Mouse (Mus musculus) spleen, adult 2 months (tissue): ENCODE results near the gene Snx3.

Experiments
- CTCF ChIP-seq: fragments of 200-500 bp; IDR thresholded peaks from 2 replicates; pipeline ENCODE4 v1.5.1; 2011; ENCODE audit warnings: mild to moderate bottlenecking, inconsistent platforms; ENCODE audit not compliant: insufficient read depth, insufficient read length, insufficient replicate concordance; ENCODE audit errors: extremely low read depth
- POLR2A ChIP-seq: fragments of 200-500 bp; IDR thresholded peaks from 2 replicates; pipeline ENCODE4 v1.6.1; 2011; ENCODE audit warnings: low read depth, low read length, inconsistent platforms

DNA sequence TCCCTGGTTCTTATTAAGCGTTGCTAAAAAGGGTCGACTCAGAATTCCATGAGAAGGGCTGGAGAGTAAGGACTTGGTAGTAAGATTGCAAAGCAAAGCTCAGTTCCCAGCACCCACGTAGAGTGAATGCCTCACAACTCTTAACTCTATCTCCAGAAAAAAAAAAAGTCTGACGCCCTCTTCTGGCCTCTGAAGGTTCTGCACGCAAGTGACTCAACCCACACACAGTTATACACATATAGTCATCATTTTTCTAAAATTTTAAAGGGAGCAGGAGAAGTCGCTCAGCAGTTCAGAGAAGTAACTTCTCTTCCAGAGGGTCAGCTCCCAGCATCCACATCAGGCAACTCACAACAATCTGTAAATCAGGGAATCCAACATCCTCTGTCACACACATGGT, 47.1 kb upstream of the Snx3 start:
- no peak for TF ChIP-seq CTCF
- TF ChIP-seq POLR2A = no peak
